Mouse (Mus musculus) cerebellum, adult 2 months (tissue): Measurements from ENCODE around the gene Ntrk2. TPM values are rescaled to one million over a fixed set of nuclear protein-coding genes. Genes with fewer than 3 reads are reported as not detected.

Source experiments
- DNase-seq, 2 experiments: peaks; one replicate each; pipeline ENCODE4 v3.0.0; 2021
- H3K27ac ChIP-seq: fragments of 200-500 bp; 2 replicates; pipeline ENCODE4 v1.5.1; 2012; ENCODE audit warnings: low read length, control low read depth, inconsistent platforms; ENCODE audit not compliant: insufficient read depth
- H3K27me3 ChIP-seq: fragments of 200-500 bp; 2 replicates; pipeline ENCODE4 v1.6.1; 2012; ENCODE audit warnings: inconsistent platforms, mild to moderate bottlenecking, low read length, moderate library complexity; ENCODE audit not compliant: control insufficient read depth, insufficient read depth
- H3K4me1 ChIP-seq: fragments of 200-500 bp; 2 replicates; pipeline ENCODE4 v1.6.1; 2011; ENCODE audit warnings: low read length; ENCODE audit not compliant: control insufficient read depth, insufficient read depth
- H3K4me3 ChIP-seq: fragments of 200-500 bp; replicated peaks from 2 replicates; pipeline ENCODE3; 2011; ENCODE audit warnings: mild to moderate bottlenecking, low read depth, low read length, control low read depth; ENCODE audit not compliant: insufficient read depth
- CTCF ChIP-seq: fragments of 200-500 bp; IDR thresholded peaks from 2 replicates; pipeline ENCODE4 v1.5.1; 2011; ENCODE audit warnings: low read depth, mild to moderate bottlenecking, control low read depth, low read length, moderate library complexity, borderline replicate concordance; ENCODE audit not compliant: insufficient read depth
- POLR2A ChIP-seq: fragments of 200-500 bp; IDR thresholded peaks from 2 replicates; pipeline ENCODE4 v1.6.1; 2011; ENCODE audit warnings: low read length, control low read depth, borderline replicate concordance; ENCODE audit not compliant: insufficient read depth
- WGBS: fragments of 180-500 bp; shearing (Covaris S2); methylation state at CpG from one replicate; pipeline ENCODE4 v1.1.7; 2018; 5-methylcytosine and 5-hydroxymethylcytosine counted together
- polyA plus RNA-seq: library from polyadenylated mRNA; depleted of rRNA; stranded (reverse); fragments of >200 nt; gene quantifications from 2 replicates; pipeline ENCODE4 v1.2.3, GENCODE M21; 2012

The Ntrk2 gene
- polyA plus RNA-seq, 1 experiment, result 136 TPM

DNA sequence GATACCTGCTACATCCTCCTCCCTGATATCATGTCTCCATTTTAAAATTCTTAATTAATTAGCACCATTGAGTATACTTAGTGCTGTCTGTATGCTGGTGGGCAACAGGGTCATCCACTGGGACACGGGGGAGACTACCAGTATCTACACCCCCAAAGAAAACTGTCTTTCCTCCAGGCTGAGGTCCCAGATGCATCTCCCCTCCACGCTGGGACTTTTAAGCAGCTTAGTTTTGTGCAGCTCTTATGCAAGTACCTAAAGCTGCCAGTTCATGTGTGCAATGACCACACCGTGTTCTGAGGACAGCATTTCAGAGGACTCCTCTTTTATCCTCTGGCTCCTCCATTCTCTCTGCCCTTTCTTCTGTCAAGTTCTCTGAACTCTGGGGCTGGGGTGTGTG lies 5.1 kb upstream of the Ntrk2 start:
- Histone ChIP-seq H3K27ac (no peak overlapping the region), H3K4me1 (0 out of 2 replicates have a peak, but pooled peaks cover 2% of the 10 kb centered on the region), H3K27me3 (no peaks in the 10 kb centered on the region), H3K4me3 (no peak overlapping the region)
- 80% methylated on average over 3 of the region's 3 CpGs for WGBS
- no peak for TF ChIP-seq CTCF
- no peak for TF ChIP-seq POLR2A
- DNase-seq, result no peak

DNA sequence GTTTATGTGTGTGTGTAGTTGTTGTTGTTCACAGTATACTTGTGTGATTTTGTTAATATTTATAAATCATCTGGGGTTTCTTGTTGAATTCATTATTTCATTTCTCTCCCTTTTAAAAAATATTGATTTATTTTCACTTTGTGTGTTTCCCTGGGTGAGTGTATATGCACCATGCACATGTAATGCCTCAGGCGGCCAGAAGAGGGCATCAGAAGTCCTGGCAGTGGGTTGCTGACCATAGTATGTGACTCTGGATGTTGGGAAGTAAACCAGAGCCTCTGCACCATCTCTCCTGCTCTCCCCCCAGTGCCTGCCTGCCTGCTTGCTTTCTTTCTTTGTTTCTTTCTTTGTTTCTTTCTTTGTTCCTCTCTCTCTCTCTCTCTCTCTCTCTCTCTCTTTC lies 2.5 kb upstream of the Ntrk2 start:
- TF ChIP-seq CTCF (0 out of 2 replicates have a peak, but pooled peaks have one; percentile 20), POLR2A (no peak)
- no peak overlapping the region for H3K4me3 ChIP-seq
- no peaks in the 10 kb centered on the region for H3K27me3 ChIP-seq
- 9% methylated on average over 1 of the region's 1 CpGs for WGBS
- no peak overlapping the region for H3K27ac ChIP-seq
- DNase-seq, result no peak
- 0 out of 2 replicates have a peak, but pooled peaks cover 2% of the 10 kb centered on the region for H3K4me1 ChIP-seq

DNA sequence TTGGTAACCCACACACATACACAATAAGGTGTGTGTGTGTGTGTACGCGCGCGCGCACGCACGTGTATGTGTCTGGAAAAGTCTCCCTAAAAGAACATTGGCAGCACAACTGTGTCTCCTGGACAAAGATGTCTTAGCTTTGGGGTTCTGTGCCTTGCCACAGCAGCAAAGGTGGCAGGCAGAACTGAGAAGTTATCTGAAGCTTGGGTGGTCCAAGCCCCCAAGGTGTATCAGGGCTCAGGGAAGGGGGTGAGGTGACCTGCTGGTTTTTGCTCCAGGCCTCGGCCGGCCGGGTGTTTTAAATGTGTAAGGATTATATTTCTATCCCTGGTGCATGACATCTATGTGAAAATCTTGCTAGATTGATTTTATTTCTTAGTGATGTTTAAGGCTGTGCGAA lies 536 bp upstream of the Ntrk2 start:
- TF ChIP-seq POLR2A (no peak), CTCF (no peak)
- WGBS, result 94% methylated on average over 11 of the region's 11 CpGs
- no peaks in the 10 kb centered on the region for H3K27me3 ChIP-seq
- H3K27ac ChIP-seq, result no peak overlapping the region
- DNase-seq, result no peak
- H3K4me3 ChIP-seq, result no peak overlapping the region
- H3K4me1 ChIP-seq, result 0 out of 2 replicates have a peak, but pooled peaks cover 2% of the 10 kb centered on the region

DNA sequence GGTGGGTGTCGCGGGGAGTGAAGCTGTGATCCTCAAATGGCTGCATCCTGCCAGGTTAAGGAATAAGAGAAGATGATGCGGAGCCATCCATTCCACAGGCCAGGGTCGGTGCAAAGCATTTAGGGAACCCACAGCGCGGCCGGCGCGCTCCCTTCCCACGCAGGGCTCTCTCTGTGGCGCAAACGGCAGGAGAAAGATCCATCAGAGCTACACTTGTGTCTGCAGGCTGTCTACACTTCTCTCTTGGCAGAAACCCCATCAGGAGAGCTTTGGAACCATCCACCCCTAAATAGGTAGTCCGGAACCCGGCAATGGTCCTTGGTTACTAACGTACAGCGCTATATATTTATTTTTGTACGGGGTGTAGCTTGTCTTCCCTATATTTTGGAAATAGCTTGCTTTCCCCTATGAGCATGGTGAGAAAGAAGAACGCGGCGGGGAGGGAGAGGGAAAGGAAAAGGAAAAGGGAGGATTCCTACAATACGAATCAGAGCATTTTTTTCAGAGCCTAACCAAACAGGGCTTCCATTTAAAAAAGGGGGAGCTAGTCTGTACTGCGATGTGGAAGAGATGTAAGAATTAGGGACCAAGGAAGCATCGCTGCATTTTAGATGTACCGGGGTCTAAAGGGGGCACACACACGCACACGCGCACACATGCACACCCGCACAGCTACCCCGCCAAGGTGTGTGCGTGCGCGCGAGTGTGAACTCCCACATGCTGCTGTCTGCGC lies 693 bp downstream of the Ntrk2 start:
- DNase-seq, result no peak
- peak overlapping the region; percentile 88 for H3K27ac ChIP-seq
- WGBS, result under 1% methylated on average over 34 of the region's 34 CpGs
- H3K27me3 ChIP-seq, result no peaks in the 10 kb centered on the region
- peak overlapping the region; percentile 94 for H3K4me3 ChIP-seq
- H3K4me1 ChIP-seq, result peaks cover 2% of the 10 kb centered on the region; the same call in 1 of the 2 replicates
- TF ChIP-seq POLR2A, result peak; percentile 64; the same call in 1 of the 2 replicates
- no peak for TF ChIP-seq CTCF

DNA sequence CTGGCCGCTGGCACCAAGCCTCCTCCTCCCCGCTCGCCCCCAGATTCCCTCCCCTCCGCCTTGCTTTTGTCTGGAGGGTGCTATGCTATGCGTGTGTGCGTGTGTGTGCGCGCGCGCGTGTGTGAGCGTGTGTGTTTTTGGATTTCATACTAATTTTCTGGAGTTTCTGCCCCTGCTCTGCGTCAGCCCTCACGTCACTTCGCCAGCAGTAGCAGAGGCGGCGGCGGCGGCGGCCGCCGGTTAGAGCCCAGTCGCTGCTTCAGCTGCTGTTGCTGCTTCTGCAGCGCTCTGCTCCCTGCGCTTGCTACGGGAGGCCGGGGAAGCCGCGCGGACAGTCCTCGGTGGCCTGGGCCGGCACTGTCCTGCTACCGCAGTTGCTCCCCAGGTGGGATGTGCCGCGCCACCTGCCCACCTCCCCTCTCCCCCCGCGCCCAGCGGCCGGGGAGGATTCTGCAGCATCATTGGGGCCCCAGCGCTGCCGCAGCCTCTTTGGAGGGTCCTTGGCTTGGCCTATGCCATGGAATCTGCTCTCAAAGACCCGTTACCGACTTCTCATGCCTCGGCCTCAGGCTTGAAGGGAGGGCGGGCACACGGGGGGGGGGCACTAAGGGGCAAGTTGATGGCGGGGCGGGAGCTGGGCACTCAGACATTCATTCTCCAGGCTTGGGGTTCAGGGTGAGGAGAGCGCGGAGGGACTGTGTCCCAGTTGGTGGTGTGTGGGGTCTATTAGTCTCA lies 1.4 kb downstream of the Ntrk2 start:
- TF ChIP-seq CTCF (no peak), POLR2A (0 out of 2 replicates have a peak, but pooled peaks have one; percentile 52)
- H3K4me3 ChIP-seq, result peak overlapping the region; percentile 94
- peak; percentile 86 to 87 for DNase-seq
- under 1% methylated on average over 50 of the region's 50 CpGs for WGBS
- H3K4me1 ChIP-seq, result peaks cover 2% of the 10 kb centered on the region; the same call in 1 of the 2 replicates
- no peaks in the 10 kb centered on the region for H3K27me3 ChIP-seq
- peak overlapping the region; percentile 88 for H3K27ac ChIP-seq

DNA sequence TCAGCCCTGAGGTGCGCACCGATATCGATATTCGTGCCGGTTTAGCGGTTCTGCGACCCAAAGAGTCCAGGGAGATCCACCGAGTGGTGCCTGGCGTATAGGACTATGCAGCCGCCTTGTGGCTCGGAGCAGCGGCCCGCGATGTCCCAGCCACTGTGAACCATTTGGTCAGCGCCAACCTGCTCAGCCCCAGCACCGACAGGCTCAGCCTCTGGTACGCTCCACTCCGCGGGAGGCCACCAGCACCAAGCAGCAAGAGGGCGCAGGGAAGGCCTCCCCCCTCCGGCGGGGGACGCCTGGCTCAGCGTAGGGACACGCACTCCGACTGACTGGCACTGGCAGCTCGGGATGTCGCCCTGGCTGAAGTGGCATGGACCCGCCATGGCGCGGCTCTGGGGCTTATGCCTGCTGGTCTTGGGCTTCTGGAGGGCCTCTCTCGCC lies 2.0 kb downstream of the Ntrk2 start:
- Histone ChIP-seq H3K4me3 (peak overlapping the region; percentile 94), H3K4me1 (peaks cover 4% of the 10 kb centered on the region; the same call in 1 of the 2 replicates), H3K27me3 (no peaks in the 10 kb centered on the region), H3K27ac (peak overlapping the region; percentile 88)
- peak; percentile 84 to 85 for DNase-seq
- WGBS, result under 1% methylated on average over 32 of the region's 32 CpGs
- 0 out of 2 replicates have a peak, but pooled peaks have one; percentile 17 for TF ChIP-seq CTCF
- peak; percentile 36; the same call in 1 of the 2 replicates for TF ChIP-seq POLR2A

DNA sequence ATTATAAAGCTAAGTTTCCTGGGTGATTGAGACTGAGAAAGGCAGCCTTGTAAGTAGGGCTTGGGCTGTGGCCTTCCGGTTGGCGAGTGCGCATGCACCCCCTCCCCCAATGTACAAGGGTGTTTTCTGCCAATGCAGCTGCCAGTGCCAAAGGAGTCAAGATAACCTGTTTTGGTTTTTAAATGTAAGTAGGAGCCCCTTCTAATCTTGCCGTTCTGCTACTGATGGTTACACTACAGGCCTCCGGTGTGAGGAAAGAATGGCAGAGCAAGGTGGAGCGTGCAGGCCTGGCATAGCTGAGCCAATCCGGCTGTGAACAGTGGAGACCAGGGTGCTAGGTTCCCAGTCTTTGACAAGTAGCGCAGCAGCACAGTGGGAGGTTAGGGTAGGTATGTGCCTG lies 3.6 kb downstream of the Ntrk2 start:
- WGBS, result 7% methylated on average over 8 of the region's 8 CpGs
- H3K27ac ChIP-seq, result peak overlapping the region; percentile 59
- peaks cover 11% of the 10 kb centered on the region for H3K4me1 ChIP-seq
- no peaks in the 10 kb centered on the region for H3K27me3 ChIP-seq
- H3K4me3 ChIP-seq, result peak overlapping the region; percentile 94
- peak; percentile 74 to 76 for DNase-seq
- TF ChIP-seq POLR2A, result peak; percentile 29; the same call in 1 of the 2 replicates
- no peak for TF ChIP-seq CTCF

DNA sequence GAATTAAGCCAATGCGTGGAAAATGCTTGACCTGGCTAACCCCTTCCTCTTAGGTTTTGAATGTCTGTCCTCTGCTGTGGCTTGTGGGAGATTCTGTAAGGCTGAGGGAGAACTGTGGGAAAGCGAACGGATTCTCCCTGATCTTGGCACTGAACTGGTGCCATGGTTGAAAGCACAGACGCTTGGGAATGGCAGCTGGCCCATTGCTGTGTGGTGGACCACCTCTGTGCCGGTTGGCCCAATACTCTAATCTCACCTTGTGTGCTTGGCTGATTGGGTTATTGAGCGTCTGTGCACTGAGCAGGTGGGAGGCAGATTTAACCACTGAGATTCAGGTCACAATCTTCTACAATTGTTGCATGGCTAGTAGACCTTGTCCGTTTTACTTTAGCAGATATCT lies 18.4 kb downstream of the Ntrk2 start:
- WGBS, result 16% methylated on average over 7 of the region's 7 CpGs
- Histone ChIP-seq H3K27ac (no peak overlapping the region), H3K4me1 (peaks cover 26% of the 10 kb centered on the region), H3K27me3 (no peaks in the 10 kb centered on the region), H3K4me3 (no peak overlapping the region)
- TF ChIP-seq POLR2A (no peak), CTCF (no peak)
- DNase-seq, result peak; percentile 59 to 72
